Mouse (Mus musculus) heart, postnatal 0 days (tissue): ENCODE results near the gene Ece1.

Experiments used
- CTCF ChIP-seq: IDR thresholded peaks from 2 replicates; pipeline ENCODE4 v1.5.1; 2016; ENCODE audit warnings: antibody characterized with exemption, control low read depth, low read depth
- EP300 ChIP-seq: IDR thresholded peaks from 2 replicates; pipeline ENCODE4 v1.6.1; 2016; ENCODE audit warnings: antibody characterized with exemption, low read depth

- TF ChIP-seq CTCF (no peak), EP300 (no peak)
Observed at GRCm38 (mm10) chr4:137982869-137983268, 120.8 kb downstream of the Ece1 start.
